Mouse (Mus musculus) limb, embryonic 11.5 days (tissue): Measurements from ENCODE around the gene Pappa. TPM values are rescaled to one million over a fixed set of nuclear protein-coding genes. Genes with fewer than 3 reads are reported as not detected.

Source experiments
- ATAC-seq: fragments of 200-750 bp; cut with Nextera tagmentation; 2 replicates; pipeline ENCODE4 v1.8.0; 2017; ENCODE audit warnings: low read depth; ENCODE audit not compliant: insufficient number of reproducible peaks, low FRiP score, low TSS enrichment
- DNase-seq: peaks from one replicate; pipeline ENCODE4 v3.0.0-alpha.2; 2015; ENCODE audit warnings: low spot score
- H3K27ac ChIP-seq: fragments of 300-500 bp; sonication (generic); replicated peaks from 2 replicates; pipeline ENCODE4 v1.5.1; 2014; ENCODE audit warnings: low read depth, mild to moderate bottlenecking, low read length
- H3K27me3 ChIP-seq: fragments of 300-500 bp; sonication (generic); 2 replicates; pipeline ENCODE4 v1.6.1; 2014; ENCODE audit warnings: mild to moderate bottlenecking, low read length, mixed read lengths; ENCODE audit not compliant: control insufficient read depth, insufficient read depth
- H3K36me3 ChIP-seq: fragments of 300-500 bp; sonication (generic); 2 replicates; pipeline ENCODE4 v1.6.1; 2014; ENCODE audit warnings: mild to moderate bottlenecking, low read length, moderate library complexity, mixed read lengths; ENCODE audit not compliant: control insufficient read depth, insufficient read depth
- H3K4me1 ChIP-seq: fragments of 300-500 bp; sonication (generic); 2 replicates; pipeline ENCODE4 v1.6.1; 2014; ENCODE audit warnings: low read length, mixed read lengths; ENCODE audit not compliant: control insufficient read depth, insufficient read depth
- H3K4me2 ChIP-seq: fragments of 300-500 bp; sonication (generic); 2 replicates; pipeline ENCODE4 v1.6.1; 2014; ENCODE audit warnings: low read depth, mild to moderate bottlenecking, moderate library complexity; ENCODE audit not compliant: severe bottlenecking
- H3K4me3 ChIP-seq: fragments of 300-500 bp; sonication (generic); 2 replicates; pipeline ENCODE4 v1.5.1; 2014; ENCODE audit warnings: low read depth, low read length
- H3K9ac ChIP-seq: fragments of 300-500 bp; sonication (generic); 2 replicates; pipeline ENCODE4 v1.6.1; 2014; ENCODE audit warnings: mild to moderate bottlenecking, low read length
- H3K9me3 ChIP-seq: fragments of 300-500 bp; sonication (generic); 2 replicates; pipeline ENCODE4 v1.6.1; 2016; ENCODE audit warnings: low read length; ENCODE audit not compliant: control insufficient read depth
- WGBS: fragments of 180-500 bp; shearing (Covaris S2); extraction: QIAGEN DNeasy Blood & Tissue Kit; methylation state at CpG from one replicate; pipeline ENCODE4 v1.1.7; 2014; 5-methylcytosine and 5-hydroxymethylcytosine counted together
- polyA plus RNA-seq: library from polyadenylated mRNA; unstranded; fragments of >200 nt; fragmentation: Nextera tagmentation; extraction: Ambion mirVana; gene quantifications from 2 replicates; pipeline ENCODE4 v1.2.1, GENCODE M21; 2014

The Pappa gene
- polyA plus RNA-seq, 1 experiment from 2014 or later: 0.68 TPM

DNA sequence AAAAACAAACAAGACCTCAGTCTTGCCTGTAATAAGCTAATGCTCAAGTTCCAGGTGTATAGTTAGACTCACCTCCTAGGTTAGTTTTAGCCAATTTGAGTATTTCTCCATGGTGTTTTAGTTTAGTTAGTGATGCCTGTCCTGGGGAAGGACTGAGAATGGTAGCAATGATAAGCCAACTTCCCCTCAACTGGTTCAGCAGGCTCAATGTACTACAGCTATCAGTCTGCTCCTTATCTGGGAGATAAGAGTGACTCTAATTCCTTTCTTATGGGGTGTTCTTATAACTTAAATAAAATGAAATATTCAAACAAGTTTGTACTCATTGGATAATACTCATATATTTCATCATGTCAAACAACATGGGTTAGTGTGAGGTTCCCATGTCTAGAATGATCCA is 156.9 kb downstream of the Pappa start:
- H3K4me3 ChIP-seq: no peak overlapping the region
- peaks cover 16% of the 10 kb centered on the region; the same call in 1 of the 2 replicates for H3K4me1 ChIP-seq
- H3K9me3 ChIP-seq: no peaks in the 10 kb centered on the region
- no peak overlapping the region for H3K9ac ChIP-seq
- no peaks in the 10 kb centered on the region for H3K36me3 ChIP-seq
- DNase-seq (no peak), ATAC-seq (no peak)
- H3K27ac ChIP-seq: no peak overlapping the region
- no peaks in the 10 kb centered on the region for H3K27me3 ChIP-seq
- H3K4me2 ChIP-seq: no peak overlapping the region

DNA sequence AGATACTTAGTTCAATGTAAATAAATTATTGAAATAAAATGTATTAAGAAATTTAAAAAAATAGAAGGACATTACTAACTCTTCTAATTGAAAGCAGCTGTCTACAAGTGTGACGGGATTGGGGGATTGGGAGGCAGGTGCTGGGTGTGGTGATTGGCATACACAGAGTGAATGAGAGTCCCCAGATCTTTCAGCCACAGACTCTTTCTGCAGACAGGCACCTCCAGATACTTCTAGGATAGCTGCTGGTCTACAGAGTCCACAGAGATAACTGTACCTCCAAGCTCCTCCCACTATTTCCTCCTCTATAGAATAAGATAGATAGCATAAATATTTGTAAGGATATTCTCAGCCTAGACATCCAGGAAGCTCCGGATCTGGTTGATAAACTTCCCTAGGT is 159.6 kb downstream of the Pappa start:
- Histone ChIP-seq H3K27ac (no peak overlapping the region), H3K36me3 (no peaks in the 10 kb centered on the region), H3K9ac (no peak overlapping the region), H3K4me3 (no peak overlapping the region), H3K4me2 (no peak overlapping the region), H3K4me1 (peaks cover 14% of the 10 kb centered on the region; the same call in 1 of the 2 replicates), H3K9me3 (no peaks in the 10 kb centered on the region), H3K27me3 (no peaks in the 10 kb centered on the region)
- DNase-seq (no peak), ATAC-seq (no peak)
- 68% methylated on average over 2 of the region's 2 CpGs for WGBS

- H3K4me1 ChIP-seq: 0 out of 2 replicates have a peak, but pooled peaks cover under 1% of the 10 kb centered on the region
- H3K4me3 ChIP-seq: no peak overlapping the region
- H3K36me3 ChIP-seq: no peaks in the 10 kb centered on the region
- ATAC-seq: no peak
- no peaks in the 10 kb centered on the region for H3K27me3 ChIP-seq
- H3K27ac ChIP-seq: no peak overlapping the region
- no peak overlapping the region for H3K9ac ChIP-seq
- H3K4me2 ChIP-seq: no peak overlapping the region
- H3K9me3 ChIP-seq: no peaks in the 10 kb centered on the region
- 72% methylated on average over 1 of the region's 1 CpGs for WGBS
- no peak for DNase-seq
These were observed 161.2 kb downstream of the Pappa start for GRCm38 (mm10) chr4:65285165-65285564.

DNA sequence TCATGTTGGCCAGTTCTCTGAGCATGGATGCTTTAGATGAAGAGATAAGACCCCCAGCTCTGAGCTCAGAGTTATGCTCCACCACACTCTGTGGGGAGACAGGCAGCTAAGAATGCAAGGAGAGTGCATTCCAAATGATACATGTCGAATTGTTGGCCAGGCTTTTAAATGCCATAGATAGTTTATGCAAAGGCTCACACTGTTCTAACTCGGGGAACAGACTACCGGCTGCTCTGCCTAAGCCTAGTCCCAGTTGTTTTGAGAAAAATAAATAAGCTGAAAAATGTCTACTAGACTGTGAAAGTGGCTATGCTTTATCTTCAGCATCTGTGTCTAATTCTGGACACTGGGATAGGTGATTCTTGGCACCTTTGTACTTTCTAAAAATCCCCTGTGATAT is 165.3 kb downstream of the Pappa start:
- Histone ChIP-seq H3K27ac (no peak overlapping the region), H3K4me3 (no peak overlapping the region), H3K4me1 (no peaks in the 10 kb centered on the region), H3K4me2 (no peak overlapping the region), H3K9ac (no peak overlapping the region), H3K9me3 (no peaks in the 10 kb centered on the region), H3K27me3 (no peaks in the 10 kb centered on the region), H3K36me3 (no peaks in the 10 kb centered on the region)
- ATAC-seq: no peak
- no peak for DNase-seq
- 77% methylated on average over 3 of the region's 3 CpGs for WGBS

DNA sequence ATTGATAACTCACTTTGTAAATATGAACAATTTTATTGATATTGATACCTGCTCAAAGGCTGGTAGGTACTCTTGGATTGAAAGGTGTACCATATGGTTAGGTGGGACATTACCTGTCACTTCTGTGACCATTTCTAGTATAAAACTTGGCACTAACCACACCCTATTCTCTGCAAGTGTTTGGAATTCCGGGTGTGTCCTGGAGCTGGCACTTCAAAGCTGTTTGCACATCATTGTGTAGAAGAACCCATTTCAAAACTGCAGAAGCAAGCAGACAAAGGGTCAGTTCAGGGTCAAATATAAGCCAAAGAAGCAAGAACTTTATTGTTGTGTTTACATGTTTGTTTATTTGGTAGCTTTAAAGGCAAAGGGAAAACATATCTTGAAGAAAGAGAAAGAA is 171.8 kb downstream of the Pappa start:
- Histone ChIP-seq H3K4me3 (no peak overlapping the region), H3K27ac (no peak overlapping the region), H3K4me2 (no peak overlapping the region), H3K36me3 (no peaks in the 10 kb centered on the region), H3K4me1 (no peaks in the 10 kb centered on the region), H3K9ac (no peak overlapping the region), H3K27me3 (no peaks in the 10 kb centered on the region), H3K9me3 (no peaks in the 10 kb centered on the region)
- ATAC-seq (no peak), DNase-seq (no peak)
- WGBS: 78% methylated on average over 1 of the region's 1 CpGs

DNA sequence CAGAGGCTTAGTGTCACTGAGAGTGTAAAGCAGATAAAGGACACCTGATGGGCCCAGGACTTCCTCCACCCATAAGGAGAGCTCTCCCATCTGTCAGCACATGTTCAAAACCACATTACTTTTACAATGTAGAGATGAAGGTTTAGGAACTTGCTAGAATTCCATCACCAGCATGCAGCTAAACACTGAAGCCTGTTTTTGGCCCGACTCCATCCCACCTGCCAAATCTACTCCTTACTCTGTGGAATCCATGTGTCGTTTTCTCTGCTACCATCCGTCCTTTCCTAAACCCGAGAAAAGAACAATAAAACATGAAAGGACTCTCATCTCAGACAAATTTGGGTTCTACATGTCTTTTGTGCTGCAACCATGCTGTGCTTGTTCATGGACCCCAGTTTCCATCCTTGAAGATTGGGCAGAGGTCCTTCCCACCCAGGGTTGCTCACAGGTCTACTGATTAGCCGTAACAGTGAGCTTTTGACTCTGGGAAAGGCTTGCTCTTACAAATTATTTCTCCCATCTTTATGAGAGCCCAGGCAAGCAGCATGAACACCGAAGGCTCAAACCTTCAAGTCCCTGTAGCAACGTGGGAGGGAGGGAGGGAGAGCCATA is 172.5 kb downstream of the Pappa start:
- DNase-seq (no peak), ATAC-seq (no peak)
- H3K9ac ChIP-seq: no peak overlapping the region
- no peaks in the 10 kb centered on the region for H3K36me3 ChIP-seq
- WGBS: 67% methylated on average over 7 of the region's 7 CpGs
- no peaks in the 10 kb centered on the region for H3K9me3 ChIP-seq
- H3K27me3 ChIP-seq: no peaks in the 10 kb centered on the region
- no peak overlapping the region for H3K4me2 ChIP-seq
- H3K4me1 ChIP-seq: no peaks in the 10 kb centered on the region
- no peak overlapping the region for H3K4me3 ChIP-seq
- no peak overlapping the region for H3K27ac ChIP-seq

- H3K4me3 ChIP-seq: no peak overlapping the region
- 34% methylated on average over 13 of the region's 13 CpGs for WGBS
- no peak overlapping the region for H3K9ac ChIP-seq
- H3K27me3 ChIP-seq: no peaks in the 10 kb centered on the region
- no peak for DNase-seq
- no peak overlapping the region for H3K4me2 ChIP-seq
- no peak for ATAC-seq
- no peaks in the 10 kb centered on the region for H3K9me3 ChIP-seq
- no peaks in the 10 kb centered on the region for H3K4me1 ChIP-seq
- no peak overlapping the region for H3K27ac ChIP-seq
- no peaks in the 10 kb centered on the region for H3K36me3 ChIP-seq
These were observed 173.1 kb downstream of the Pappa start for GRCm38 (mm10) chr4:65296968-65297499.

DNA sequence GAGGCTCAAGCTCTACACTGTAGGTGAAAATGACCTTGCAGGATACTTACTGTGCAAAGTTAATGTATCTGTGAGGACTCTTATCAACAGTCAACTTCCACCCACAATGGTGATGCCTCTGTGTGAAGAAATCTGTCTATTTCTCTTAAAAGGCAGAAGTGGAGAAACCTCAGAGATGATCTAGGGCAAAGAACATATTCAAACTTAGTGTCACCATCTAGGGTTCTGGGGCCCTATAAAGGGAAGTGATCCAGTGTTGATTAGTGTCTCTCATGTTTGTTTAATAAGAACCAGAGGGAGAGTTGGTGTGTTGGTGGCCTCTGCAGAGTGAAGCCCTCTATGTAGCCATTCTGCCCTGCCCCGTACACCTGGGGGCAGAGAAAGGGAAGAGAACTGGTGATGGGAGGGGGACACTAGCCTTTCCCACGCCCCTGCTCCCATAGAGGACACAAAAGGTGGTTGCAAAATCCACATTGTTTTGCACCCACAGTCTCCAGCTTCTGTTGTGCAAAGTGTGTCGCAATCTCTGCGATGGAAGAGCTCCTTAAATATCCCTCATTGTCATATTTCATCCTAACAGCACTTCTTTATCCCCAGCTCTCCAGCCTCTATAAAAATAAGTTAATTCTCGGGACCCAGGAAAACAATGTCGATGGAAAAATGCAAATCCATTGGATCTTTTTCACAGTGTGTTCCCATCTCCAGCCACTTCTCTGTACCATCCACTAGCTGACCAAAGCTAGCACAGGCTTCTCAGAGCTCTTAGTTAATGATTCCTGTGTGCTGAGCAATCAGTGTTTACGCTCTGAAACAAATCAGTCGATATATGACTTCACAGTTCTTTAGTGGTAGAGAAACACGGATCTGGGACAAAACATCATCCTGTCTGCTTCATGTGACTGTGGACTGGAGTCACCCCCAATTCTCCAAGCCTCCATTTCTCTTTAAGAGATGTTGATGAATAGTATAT is 174.5 kb downstream of the Pappa start:
- no peak overlapping the region for H3K4me3 ChIP-seq
- no peaks in the 10 kb centered on the region for H3K9me3 ChIP-seq
- H3K27me3 ChIP-seq: no peaks in the 10 kb centered on the region
- ATAC-seq: no peak
- no peaks in the 10 kb centered on the region for H3K4me1 ChIP-seq
- DNase-seq: no peak
- H3K36me3 ChIP-seq: no peaks in the 10 kb centered on the region
- WGBS: 83% methylated on average over 9 of the region's 9 CpGs
- H3K9ac ChIP-seq: no peak overlapping the region
- H3K27ac ChIP-seq: no peak overlapping the region
- H3K4me2 ChIP-seq: no peak overlapping the region
